Mouse (Mus musculus) Patski (cell line): ENCODE data around the gene Dexi. TPM values are rescaled to one million over a fixed set of nuclear protein-coding genes. Genes with fewer than 3 reads are reported as not detected.

Experiments
- ATAC-seq: fragments of 100-300 bp; one replicate; pipeline ENCODE4 v1.8.0; 2021
- CTCF ChIA-PET: fragments of 350-600 bp; sonication (Branson Sonifier 250); formaldehyde crosslinking; loops from one replicate; lab custom pipeline; 2022; ENCODE audit warnings: inconsistent platforms; lab: Charles Lee
- POLR2A ChIA-PET: fragments of 350-600 bp; sonication (Branson Sonifier 250); formaldehyde crosslinking; loops from one replicate; lab custom pipeline; 2022; ENCODE audit warnings: antibody characterized with exemption, inconsistent platforms; lab: Charles Lee
- DNase-seq: peaks from one replicate; pipeline ENCODE4 v3.0.0-alpha.2; 2011; ENCODE audit warnings: low read depth, low spot score
- H3K27me3 ChIP-seq: fragments of 371-371 bp; one replicate; pipeline ENCODE4 v1.5.1; 2021
- CTCF ChIP-seq: fragments of 100-300 bp; IDR thresholded peaks from one replicate; pipeline ENCODE4 v1.5.1; 2021
- in situ Hi-C: fragments of 300-500 bp; cut with MboI; formaldehyde crosslinking; loops from 3 replicates; pipeline ENCODE4 v1.11.1; 2018; ENCODE audit warnings: low pct_unique_long_range_greater_than_20kb, mixed read lengths
- polyA plus RNA-seq: library from polyadenylated mRNA; unstranded; gene quantifications from one replicate; pipeline ENCODE4 v1.2.3, GENCODE M21; 2021

Gene Dexi
- polyA plus RNA-seq, 1 experiment from 2014 or later = 23.5 TPM

DNA sequence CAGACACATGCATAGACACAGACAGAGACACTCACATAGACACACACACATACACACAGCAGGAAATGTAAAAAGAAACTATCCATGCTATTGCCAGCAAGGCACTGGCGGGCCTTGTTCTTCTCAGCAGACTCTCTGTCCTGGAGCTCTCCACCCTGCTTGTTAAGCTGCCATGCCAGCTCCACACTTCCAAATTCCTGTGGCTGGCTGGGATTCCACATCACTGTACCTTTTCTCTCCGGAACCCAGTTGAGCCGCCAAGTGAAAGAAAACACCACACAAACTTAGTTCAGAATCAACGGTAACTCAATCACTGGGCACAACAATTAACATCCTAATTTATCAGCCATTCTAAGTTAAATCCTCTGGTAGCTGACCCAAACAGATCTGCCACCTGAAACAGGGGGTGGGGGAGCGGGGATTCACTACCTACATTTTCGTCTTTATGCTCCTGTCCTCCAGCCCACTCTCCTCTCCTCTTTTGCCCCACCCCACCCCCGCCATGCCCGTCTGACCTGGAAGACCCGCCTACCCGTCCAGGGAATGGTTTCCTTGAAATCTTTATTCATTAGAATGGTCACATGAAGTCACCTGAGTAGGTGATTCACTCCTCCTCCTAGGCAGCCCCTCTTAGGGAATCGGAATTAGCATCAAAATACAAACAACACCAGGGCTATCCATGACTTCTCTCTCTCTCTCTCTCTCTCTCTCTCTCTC lies 75.3 kb downstream of the Dexi start:
- ChIA-PET CTCF (no interaction called here), POLR2A (no interaction called here)
- in situ Hi-C loops = no loop called here
- no peak for ATAC-seq
- H3K27me3 ChIP-seq = no peaks in the 10 kb centered on the region
- DNase-seq = no peak
- no peak for TF ChIP-seq CTCF

DNA sequence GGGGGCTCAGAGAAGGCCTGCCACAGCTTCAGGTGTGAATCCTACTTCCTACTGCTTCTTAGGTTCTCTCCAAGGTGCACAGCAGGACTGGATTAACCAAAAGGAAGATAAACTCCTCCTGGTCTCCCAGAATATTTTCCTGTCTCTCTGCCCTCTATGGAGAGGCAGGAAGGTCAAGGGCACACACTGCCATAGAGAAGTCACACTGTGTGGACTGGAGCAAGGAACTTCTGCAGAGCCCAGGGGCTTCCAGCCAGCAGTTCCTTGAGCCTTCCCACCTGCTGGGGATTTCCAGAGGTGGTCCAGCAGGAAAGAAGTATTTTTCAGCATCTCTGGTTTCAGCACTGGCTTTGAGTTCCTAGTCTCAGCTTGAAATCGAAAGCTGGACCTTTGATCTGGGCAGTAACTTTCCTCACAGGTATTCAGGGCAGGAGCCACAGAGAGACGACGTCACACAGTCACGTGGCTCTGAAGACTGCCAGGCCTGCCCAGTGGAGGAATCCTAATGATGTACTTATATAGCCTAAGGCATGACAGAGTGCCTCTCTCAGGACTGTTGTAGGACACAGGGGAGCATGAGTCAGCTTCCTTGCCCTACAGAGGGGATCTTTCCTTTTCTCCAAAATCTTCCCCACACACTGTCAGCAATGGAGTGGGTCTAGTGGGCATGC lies 77.7 kb downstream of the Dexi start:
- ChIA-PET CTCF (interaction anchor here (0.9 to 1.3 kb wide), 2 partner anchors 57 to 78 kb away, joined by 3 read pairs; partner anchors contain the start of gene Dexi), POLR2A (no interaction called here)
- no peaks in the 10 kb centered on the region for H3K27me3 ChIP-seq
- peak; percentile 84 for ATAC-seq
- no peak for TF ChIP-seq CTCF
- in situ Hi-C loops = no loop called here
- peak; percentile 20 for DNase-seq

DNA sequence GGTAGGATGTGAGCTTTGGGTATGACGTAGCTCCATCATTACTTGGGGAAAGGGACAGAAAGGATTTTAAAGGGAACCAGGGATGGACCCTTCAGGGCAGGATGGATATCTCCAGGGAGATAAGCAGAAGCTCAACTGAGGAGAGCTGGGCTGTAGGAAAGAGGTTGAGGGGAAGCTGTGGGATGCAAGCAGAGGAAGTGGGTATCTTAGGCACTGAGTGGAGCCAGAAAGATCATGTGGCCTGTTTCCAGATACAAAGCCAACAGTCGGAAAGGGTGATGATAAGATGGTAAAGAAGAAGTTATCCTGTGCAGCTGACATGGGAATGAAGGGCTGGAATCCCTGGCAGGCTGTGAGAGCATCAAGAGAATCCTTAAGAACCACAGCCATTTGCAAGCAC lies 81.7 kb downstream of the Dexi start:
- in situ Hi-C loops = no loop called here
- ChIA-PET POLR2A (no interaction called here), CTCF (no interaction called here)
- ATAC-seq = no peak
- TF ChIP-seq CTCF = no peak
- no peaks in the 10 kb centered on the region for H3K27me3 ChIP-seq
- DNase-seq = no peak

DNA sequence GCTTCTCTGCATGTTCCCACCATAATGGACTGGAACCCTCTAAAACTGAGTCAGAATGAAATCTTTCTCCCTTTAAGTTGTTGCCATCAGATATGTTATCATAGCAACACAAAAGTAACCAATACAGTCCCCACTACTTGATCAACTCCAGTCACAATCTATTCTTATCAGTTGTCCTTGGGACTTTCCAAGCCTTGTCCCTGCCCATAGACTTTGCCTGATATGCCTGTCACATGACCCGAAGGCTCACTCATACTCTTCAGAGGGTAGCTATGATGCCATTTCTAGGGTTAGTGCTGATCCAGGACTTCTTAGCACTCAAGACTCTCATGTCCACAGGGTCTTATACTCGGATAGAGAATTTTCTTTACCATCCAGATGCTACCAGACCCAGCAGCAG lies 82.7 kb downstream of the Dexi start:
- no peaks in the 10 kb centered on the region for H3K27me3 ChIP-seq
- ChIA-PET CTCF (no interaction called here), POLR2A (no interaction called here)
- no peak for TF ChIP-seq CTCF
- ATAC-seq (no peak), DNase-seq (no peak)
- in situ Hi-C loops = no loop called here

DNA sequence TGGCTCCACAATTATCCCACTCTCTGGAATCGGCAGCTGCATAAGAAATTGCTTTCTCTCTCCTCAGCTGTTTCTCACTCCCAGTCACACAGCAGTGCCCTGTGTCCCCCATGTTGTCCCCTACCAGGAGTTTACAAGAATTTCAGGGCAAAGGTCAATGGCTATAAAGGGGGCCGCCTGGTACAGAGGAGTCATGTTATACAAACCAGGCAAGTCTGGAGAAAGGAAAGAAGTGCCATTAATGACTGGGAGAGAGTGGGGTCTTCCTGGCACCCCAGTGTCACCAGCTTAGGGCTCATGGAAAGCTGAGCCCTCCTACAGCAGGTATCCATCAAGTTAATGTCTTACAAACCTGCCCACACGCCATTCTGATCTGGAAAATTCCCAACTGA lies 88.3 kb downstream of the Dexi start:
- no peak for TF ChIP-seq CTCF
- ChIA-PET CTCF (interaction anchor here (0.8 kb wide), 1 partner anchor 11 kb away, joined by 3 read pairs; no protein-coding TSS in a partner anchor), POLR2A (no interaction called here)
- in situ Hi-C loops = no loop called here
- no peak for DNase-seq
- ATAC-seq = no peak
- H3K27me3 ChIP-seq = no peaks in the 10 kb centered on the region

DNA sequence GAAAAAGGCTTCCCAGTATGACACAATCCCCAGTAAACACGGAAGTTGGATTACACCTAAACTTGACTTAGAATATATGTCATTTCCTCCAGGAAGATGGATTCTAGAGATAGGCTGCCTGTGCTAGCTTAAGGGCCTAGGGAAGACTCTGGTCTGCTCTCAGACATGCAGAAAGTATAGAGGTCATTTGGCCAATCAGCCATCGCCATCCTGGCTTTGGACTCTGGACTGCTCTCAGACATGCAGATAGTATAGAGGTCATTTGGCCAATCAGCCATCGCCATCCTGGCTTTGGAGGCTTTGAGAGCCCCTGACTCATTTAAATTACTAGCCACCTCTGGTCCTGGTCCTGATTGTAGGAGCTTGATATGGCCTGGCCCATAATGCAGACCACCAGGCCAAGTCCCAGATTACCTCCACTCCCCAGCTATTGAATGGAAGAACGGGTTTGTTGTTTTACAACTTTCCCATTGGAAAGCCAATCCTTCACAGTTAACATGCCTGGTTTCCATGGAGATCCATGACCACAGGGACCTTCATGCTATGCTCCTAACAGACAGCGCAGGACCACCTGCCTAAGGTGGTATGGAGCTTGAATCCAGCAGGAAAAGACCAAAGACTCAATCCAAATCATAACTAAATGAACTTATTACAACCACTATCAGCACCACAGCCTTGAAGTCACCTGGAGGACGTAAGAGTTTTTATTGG lies 88.8 kb downstream of the Dexi start:
- ATAC-seq (no peak), DNase-seq (no peak)
- in situ Hi-C loops = no loop called here
- ChIA-PET CTCF (no interaction called here), POLR2A (no interaction called here)
- no peaks in the 10 kb centered on the region for H3K27me3 ChIP-seq
- no peak for TF ChIP-seq CTCF

Other genes starting within 250 kb of the Dexi start
- gene Emp2, start 229.1 kb downstream of the Dexi start, polyA plus RNA-seq = 14.1 TPM
- gene Tekt5, start 147.6 kb downstream of the Dexi start, polyA plus RNA-seq = not detected
- 37.2 TPM for gene Nubp1, start 131.1 kb downstream of the Dexi start, polyA plus RNA-seq
- gene Tvp23a, start 95.7 kb downstream of the Dexi start, polyA plus RNA-seq = 0.46 TPM
- gene Ciita, start 63.0 kb downstream of the Dexi start, polyA plus RNA-seq = 0.03 TPM
- 21.3 TPM for gene Clec16a, start 2.3 kb upstream of the Dexi start, polyA plus RNA-seq
- 1.6 TPM for gene Socs1, start 242.5 kb upstream of the Dexi start, polyA plus RNA-seq
- not detected for gene Tnp2, start 245.6 kb upstream of the Dexi start, polyA plus RNA-seq
- not detected for gene Prm3, start 247.9 kb upstream of the Dexi start, polyA plus RNA-seq